14 mouse cellular contexts compared by ENCODE assay signal in the genomic region with DNA sequence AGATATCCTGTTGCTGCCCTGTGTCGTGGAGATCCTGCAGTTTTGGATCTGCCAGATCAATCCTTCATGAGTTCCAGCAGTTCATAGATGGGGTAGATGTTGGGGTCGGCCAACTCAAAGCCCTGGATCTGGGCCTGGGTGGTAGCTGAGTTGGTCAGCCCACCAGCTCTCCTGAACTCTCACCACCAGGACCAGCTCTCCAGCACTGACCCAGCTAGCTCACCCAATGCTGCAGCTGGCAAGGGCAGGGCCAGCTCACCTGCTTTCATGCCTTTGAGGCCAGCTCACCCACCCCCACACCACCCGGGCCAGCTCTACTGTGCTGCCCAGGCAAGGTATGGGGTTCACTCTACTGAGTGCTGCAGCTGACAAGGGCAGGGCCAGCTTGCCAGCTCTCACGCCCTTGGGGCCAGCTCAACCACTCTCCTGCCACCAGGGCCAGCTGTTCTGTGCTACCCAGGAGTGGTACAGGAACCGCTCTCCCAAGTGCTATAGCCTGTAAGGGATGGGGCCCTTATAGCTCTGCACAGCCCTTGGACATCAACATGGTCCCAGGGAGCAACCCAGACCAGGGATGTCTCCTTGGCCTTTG.
DNase-seq lines count a peak whose midpoint lies in the region; ATAC-seq lines count a peak whose summit lies in the region.
"Had no signal": no experiment of that assay in that cellular context is flagged by ENCODE, and none has a peak within 500 bp of the region (broad histone marks: within the 10 kb centered on the region; RNA-seq: fewer than 3 reads in every experiment).

No protein-coding gene starts in this region.

- no peaks in the 10 kb centered on the region for H3K4me1 ChIP-seq in hindbrain, embryonic 10.5 days (replicated peaks)
- H3K4me1 ChIP-seq in hindbrain, embryonic 14.5 days (replicated peaks; ENCODE audit: control insufficient read depth, insufficient read depth, low read length): peaks cover 4% of the 10 kb centered on the region; the same call in 1 of the 2 replicates
- H3K4me1 ChIP-seq in neural tube, embryonic 15.5 days: peaks cover 9% of the 10 kb centered on the region
- H3K4me1 ChIP-seq: midbrain, embryonic 12.5 days had no signal

- DNase-seq in hindbrain, embryonic 10.5 days (ENCODE audit: low spot score): no peak
- no peak for DNase-seq in hindbrain, embryonic 14.5 days (ENCODE audit: low spot score)
- DNase-seq in neural tube, embryonic 10.5 days (ENCODE audit: extremely low spot score, low spot score): no peak
- DNase-seq in spleen, postnatal 14 days (ENCODE audit: low spot score in 2 of 2): no peak
- DNase-seq: adrenal gland, postnatal 10 days; cerebellum, adult 9-10 months; gastrocnemius, postnatal 36 days; kidney, adult 9 months; lung, adult 18-20 months had no signal

- WGBS in hindbrain, embryonic 10.5 days: 91% methylated on average over 5 of the region's 5 CpGs
- 94% methylated on average over 5 of the region's 5 CpGs for WGBS in hindbrain, embryonic 14.5 days
- 86% methylated on average over 5 of the region's 5 CpGs for WGBS in neural tube, embryonic 15.5 days

- H3K27me3 ChIP-seq in hindbrain, embryonic 10.5 days (ENCODE audit: insufficient read depth, poor library complexity, severe bottlenecking): no peaks in the 10 kb centered on the region
- no peaks in the 10 kb centered on the region for H3K27me3 ChIP-seq in hindbrain, embryonic 14.5 days (ENCODE audit: control insufficient read depth, insufficient read depth, low read length)
- no peaks in the 10 kb centered on the region for H3K27me3 ChIP-seq in neural tube, embryonic 15.5 days (replicated peaks)
- H3K27me3 ChIP-seq: midbrain, embryonic 12.5 days had no signal

- no peak; the same call in 1 of the 2 replicates for ATAC-seq in hindbrain, embryonic 14.5 days (ENCODE audit: low FRiP score)
- 0 out of 2 replicates have a peak, but pooled peaks have one; percentile 21 for ATAC-seq in neural tube, embryonic 15.5 days (ENCODE audit: low FRiP score)
- peak; percentile 66 for ATAC-seq in erythroid progenitor cell, adult 5-6 weeks (replicated peaks; ENCODE audit: low FRiP score, poor library complexity, severe bottlenecking)
- no peak; the same call in 1 of the 2 replicates for ATAC-seq in granulocyte monocyte progenitor cell, adult 5-6 weeks (replicated peaks; ENCODE audit: poor library complexity, severe bottlenecking)
- ATAC-seq: CD4-positive, CD25-positive, alpha-beta regulatory T cell, adult 4 months had no signal

- no peak overlapping the region for H3K4me2 ChIP-seq in hindbrain, embryonic 14.5 days (replicated peaks)
- no peak overlapping the region for H3K4me2 ChIP-seq in neural tube, embryonic 15.5 days
- H3K4me2 ChIP-seq: midbrain, embryonic 12.5 days had no signal

- H3K9ac ChIP-seq in hindbrain, embryonic 14.5 days: no peak overlapping the region
- H3K9ac ChIP-seq in neural tube, embryonic 15.5 days (replicated peaks): no peak overlapping the region
- H3K9ac ChIP-seq: midbrain, embryonic 12.5 days had no signal

- H3K4me3 ChIP-seq in hindbrain, embryonic 10.5 days: no peak overlapping the region
- no peak overlapping the region for H3K4me3 ChIP-seq in hindbrain, embryonic 14.5 days (replicated peaks; ENCODE audit: low read length)
- H3K4me3 ChIP-seq in neural tube, embryonic 15.5 days (replicated peaks): no peak overlapping the region
- H3K4me3 ChIP-seq: midbrain, embryonic 12.5 days had no signal

- H3K9me3 ChIP-seq in hindbrain, embryonic 10.5 days: no peaks in the 10 kb centered on the region
- H3K9me3 ChIP-seq in hindbrain, embryonic 14.5 days (ENCODE audit: control insufficient read depth, low read length): no peaks in the 10 kb centered on the region
- no peaks in the 10 kb centered on the region for H3K9me3 ChIP-seq in neural tube, embryonic 15.5 days (replicated peaks)
- H3K9me3 ChIP-seq: midbrain, embryonic 12.5 days had no signal

- H3K36me3 ChIP-seq in hindbrain, embryonic 10.5 days: no peaks in the 10 kb centered on the region
- no peaks in the 10 kb centered on the region for H3K36me3 ChIP-seq in hindbrain, embryonic 14.5 days (replicated peaks; ENCODE audit: control insufficient read depth, insufficient read depth)
- H3K36me3 ChIP-seq in neural tube, embryonic 15.5 days: no peaks in the 10 kb centered on the region
- H3K36me3 ChIP-seq: midbrain, embryonic 12.5 days had no signal

- 0 out of 2 replicates have a peak overlapping the region, but pooled peaks have one; percentile 23 for H3K27ac ChIP-seq in hindbrain, embryonic 10.5 days
- no peak overlapping the region for H3K27ac ChIP-seq in hindbrain, embryonic 14.5 days
- H3K27ac ChIP-seq in neural tube, embryonic 15.5 days (replicated peaks): no peak overlapping the region
- H3K27ac ChIP-seq: midbrain, embryonic 12.5 days had no signal

Comparison
In these comparisons a context has a peak if more than half of its experiments do, and no peak if none do; other contexts are left out.
1. ATAC-seq: peak in neural tube, embryonic 15.5 days (single experiment) and erythroid progenitor cell, adult 5-6 weeks (single experiment); none in hindbrain, embryonic 14.5 days (single experiment) and granulocyte monocyte progenitor cell, adult 5-6 weeks (single experiment).